Mouse (Mus musculus): ENCODE measurements around the gene Foxo6. TPM values are rescaled to one million over a fixed set of nuclear protein-coding genes. Genes with fewer than 3 reads are reported as not detected.

Foxo6 gene
- total RNA-seq, 2 experiments from 2014 or later: 42.8 to 47.4 TPM

DNA sequence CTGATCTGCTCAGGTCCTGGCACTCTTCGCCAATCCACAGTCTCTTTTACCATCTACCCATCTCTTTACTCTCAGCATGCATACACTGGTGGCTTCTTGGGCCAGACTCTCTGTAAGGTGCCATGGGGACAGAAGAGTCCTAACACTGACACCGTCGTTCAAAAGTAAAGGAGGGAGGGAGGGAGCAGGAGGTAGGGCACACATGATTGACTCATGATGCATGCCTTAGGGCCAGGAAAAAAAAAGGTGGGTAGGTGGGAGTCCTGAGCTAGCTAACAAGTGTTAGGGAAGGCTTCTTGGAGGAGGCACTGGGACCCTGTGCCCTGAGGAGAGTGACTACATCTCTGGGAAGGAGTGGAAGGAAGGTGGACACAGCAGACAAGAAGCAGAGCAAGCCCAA is 1.9 kb downstream of the Foxo6 start:
- DNase-seq (ENCODE audit: low spot score in 2 of 2): peak in 1 of 2 experiments; percentile 4

DNA sequence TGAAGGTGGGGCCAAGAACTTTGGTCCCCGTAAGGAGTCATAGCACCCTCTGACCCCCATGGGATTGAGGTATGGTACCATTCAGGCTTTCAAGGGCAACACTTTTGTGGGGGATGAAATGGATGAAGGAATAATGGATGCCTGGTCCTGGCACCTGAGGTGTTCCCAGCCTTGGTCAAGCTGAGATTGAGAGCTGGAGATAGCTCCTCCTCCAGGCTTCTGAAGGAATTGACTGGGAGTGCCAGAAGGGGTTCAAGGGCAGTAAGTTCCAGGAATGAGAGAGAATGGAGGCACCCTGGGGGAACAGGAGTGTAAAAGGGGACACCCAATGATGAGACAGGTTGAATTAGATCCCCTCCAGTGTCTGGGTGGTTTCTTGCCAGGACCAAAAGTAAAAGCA is 3.0 kb downstream of the Foxo6 start:
- DNase-seq (ENCODE audit: low spot score in 2 of 2): peak; percentile 19 to 29

DNA sequence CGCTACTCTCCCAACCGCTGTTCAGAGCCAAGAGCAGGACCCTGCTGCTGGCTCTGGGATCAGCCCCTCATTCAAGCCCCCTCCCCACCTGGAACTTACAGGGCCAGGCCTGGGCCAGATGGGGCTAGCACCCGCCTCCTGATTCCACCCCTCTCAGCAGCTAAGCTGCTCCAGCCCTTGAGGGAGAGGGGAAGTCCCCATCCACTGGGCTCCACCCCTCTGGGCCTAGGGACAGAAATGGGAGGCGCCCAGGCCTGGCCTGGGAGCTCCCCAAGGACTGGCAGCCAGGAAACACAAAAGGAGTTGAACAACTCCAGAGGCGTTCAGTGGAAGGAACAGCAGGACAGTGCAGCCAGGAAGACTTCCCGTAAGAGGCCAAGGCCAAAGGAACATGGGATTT is 4.0 kb downstream of the Foxo6 start:
- DNase-seq (ENCODE audit: low spot score in 2 of 2): peak; percentile 76 to 78

DNA sequence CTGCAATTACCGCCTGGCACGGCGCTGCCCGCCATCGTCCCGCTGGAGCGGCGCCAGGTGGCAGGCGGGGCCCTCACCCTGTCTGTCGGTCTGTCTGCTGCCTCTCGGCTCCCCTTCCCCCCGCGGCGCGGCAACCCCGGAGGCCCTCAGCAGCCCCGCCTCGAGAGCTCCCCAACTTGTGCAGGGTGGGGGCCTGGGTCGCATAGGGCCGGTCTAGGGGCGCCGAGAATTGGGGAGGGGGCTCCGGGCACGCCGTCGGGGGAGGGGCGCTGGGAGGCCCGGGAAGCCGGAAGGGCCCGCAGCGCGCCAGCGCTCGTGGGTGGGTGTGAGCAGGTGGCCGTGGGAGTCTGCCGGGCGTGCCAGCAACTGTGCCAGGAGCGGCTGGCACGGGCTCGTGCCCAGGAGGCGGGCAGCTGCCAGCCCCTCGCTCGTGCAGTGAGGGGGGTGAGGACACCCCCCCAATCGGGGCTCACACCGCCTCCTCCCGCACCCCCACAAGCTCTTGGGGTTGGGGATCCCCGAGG is 4.5 kb downstream of the Foxo6 start:
- peak; percentile 85 to 91 for DNase-seq (ENCODE audit: low spot score in 2 of 2)

DNA sequence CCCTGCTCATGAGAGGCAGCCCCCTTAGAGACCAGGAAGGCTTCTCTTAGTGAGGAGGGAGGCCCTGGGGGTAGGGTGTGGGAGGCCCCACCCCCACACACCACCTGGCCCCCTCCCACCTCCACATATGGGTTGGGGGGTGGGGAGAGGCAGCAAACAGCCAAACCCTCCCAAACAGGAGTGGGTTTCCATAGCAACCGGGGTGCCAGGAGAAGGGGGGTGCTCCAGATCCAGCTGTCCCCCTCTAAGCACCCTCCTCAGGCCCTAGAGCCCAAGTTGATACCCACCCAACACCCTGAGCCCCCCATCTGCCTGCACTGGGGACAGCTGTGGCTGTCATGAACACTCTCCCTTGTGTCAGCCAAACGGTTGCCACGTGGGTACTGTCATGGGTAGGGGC is 6.1 kb downstream of the Foxo6 start:
- peak in 1 of 2 experiments; percentile 67 for DNase-seq (ENCODE audit: low spot score in 2 of 2)

DNA sequence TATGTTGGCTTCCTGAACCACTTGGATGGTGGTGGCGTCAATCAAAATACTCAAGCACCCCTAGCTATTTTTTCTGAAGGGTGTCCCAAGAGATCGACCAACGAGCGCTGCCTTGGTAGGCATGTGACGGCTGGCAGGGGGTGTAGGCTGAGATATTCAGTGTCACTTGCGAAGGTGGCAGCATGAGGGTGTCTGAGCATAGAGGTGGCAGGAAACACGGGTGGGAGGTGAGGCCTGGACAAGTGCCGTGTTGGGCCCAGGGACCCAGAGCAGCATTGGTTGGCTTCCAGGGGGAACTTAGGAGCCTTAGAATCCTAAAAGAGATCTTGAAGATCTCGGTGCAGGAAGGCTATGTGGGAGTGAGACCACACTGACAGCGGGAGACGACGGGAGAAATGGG is 6.7 kb downstream of the Foxo6 start:
- peak in 1 of 2 experiments; percentile 9 for DNase-seq (ENCODE audit: low spot score in 2 of 2)

DNA sequence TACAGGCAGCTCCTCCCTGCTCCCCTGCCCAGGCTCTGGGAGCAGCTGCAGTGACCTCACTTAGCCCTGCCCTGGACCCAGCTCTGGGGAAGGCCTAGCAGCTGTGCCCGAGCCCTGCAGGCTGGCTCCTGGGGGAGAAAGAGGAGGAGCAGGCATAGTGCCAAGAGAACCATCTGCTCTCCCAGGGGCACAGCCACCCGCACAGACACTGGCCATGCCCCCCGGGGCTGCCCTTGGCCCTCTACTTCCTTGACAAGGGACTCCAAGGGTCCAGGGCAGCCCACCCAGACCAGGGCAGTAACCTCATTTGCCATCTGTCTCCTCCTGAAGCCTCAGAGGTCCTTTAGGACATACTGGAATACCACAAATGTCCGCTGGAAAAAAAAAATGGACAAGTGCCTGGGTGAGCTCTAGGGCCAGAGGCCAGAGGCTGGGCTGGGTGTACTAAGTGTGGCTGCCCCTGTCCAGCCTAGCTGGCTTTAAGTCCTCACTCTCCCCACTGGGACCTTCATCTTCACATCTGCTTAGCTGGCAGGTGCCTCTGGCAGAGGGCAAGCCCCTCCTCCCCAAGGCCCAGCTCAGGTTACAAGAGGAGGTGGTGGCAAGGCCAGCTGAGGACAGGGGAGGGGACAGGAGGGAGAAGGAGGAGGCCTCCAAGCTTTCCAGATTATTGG is 9.8 kb downstream of the Foxo6 start:
- DNase-seq (ENCODE audit: low spot score in 2 of 2): no peak

DNA sequence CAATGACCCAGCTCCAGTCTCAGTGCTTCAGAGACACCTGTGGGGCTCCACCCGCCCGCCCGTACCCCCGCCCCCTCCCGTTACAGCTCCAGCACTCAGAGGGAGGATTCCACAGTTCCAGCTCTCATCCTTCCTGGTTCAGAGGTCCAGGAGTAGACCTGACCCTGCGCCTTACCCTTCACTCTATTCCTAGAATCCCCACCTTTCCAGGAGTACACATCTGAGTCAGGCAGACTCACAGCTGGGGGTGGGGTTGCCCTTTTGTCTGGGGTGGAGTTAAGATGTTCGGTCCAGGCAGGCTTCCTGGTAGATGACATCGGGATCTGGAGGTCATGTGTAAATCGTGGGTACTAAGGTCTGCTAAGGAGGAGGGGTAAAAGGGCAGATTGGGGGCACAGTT is 11.7 kb downstream of the Foxo6 start:
- DNase-seq (ENCODE audit: low spot score in 2 of 2): no peak

DNA sequence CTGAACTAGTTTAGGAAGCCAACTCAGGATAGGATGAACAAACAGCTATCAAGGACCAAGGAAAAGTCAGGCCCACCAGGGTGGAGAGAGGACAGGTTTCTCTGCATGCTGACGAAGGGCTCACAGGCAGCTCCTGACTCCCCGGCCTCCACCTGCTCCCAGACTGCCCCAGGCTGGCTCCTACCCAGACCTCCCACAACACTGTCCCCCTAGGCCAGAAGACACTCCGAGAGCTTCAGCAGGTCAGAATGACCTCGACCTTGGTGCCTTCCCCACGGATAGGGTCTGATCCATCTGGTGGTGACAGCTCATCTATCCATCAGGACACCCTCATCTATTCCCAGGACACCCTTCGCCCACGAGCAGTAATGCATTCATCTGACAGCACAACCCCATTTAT is 13.6 kb downstream of the Foxo6 start:
- DNase-seq (ENCODE audit: low spot score in 2 of 2): no peak

DNA sequence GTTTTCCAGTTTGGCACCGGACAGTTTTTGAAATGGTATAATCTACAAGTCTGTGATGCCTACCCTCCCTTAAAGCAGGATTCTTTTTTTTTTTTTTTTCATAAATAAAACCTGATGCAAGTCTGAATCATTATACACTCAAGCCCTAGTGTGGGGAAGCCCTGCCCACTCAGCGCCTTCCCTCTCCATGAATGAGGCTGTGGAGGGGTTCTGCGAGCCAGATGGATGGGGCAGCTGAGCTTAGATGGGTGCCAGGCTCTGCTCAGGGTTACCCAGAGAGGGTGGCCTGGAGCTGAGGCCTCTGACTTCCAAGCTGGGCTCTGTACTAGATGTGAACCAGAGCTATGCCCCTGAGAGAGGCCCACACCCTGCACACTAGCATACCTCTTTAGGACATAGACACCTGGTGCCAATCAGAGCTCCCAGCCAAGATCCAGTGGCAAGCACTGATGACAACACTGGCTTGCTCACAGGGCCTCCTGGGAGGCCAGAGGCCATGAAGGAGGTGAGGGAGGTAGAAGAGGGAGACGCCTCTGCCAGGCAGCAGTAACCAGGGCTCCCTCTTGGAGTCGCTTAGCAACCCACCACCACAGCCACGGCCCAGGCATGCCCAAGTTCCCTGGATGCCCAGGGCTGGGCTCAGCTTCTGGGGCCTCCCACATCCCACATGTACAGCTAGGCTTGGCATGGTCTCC is 15.1 kb downstream of the Foxo6 start:
- DNase-seq (ENCODE audit: low spot score in 2 of 2): no peak

DNA sequence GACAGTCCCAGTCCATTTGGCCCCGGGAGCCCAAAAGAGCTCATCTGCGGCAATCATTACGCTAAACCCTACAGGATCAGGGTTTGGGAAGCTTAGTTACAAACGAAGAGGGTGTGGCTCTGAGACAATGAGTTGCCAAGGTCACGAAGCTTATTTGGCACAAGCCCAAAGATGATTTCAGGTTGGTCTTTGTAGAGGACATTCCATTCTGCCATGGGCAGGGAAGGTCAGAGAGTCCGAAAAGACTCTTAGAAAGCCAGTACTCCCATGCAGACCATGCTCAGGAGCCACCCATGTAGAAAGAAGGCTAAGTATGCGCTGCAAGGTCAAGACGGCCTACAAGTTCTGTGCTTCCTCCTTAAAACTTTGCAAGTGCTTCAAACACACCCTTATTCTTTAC is 15.9 kb downstream of the Foxo6 start:
- no peak for DNase-seq (ENCODE audit: low spot score in 2 of 2)

DNA sequence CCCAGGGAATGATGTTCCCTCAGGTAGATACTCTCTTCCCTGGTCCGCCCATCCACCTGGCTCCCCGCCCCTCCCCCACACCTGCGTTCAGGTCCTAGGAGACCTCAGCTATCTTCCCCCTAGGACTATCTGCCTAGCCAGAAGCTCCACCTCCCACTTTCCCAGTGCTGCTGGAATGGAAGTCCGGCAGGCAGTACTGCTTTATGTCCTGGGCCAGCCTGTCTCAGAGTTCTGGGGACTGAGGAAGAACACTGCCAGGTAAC is 16.3 kb downstream of the Foxo6 start:
- DNase-seq (ENCODE audit: low spot score in 2 of 2): no peak

DNA sequence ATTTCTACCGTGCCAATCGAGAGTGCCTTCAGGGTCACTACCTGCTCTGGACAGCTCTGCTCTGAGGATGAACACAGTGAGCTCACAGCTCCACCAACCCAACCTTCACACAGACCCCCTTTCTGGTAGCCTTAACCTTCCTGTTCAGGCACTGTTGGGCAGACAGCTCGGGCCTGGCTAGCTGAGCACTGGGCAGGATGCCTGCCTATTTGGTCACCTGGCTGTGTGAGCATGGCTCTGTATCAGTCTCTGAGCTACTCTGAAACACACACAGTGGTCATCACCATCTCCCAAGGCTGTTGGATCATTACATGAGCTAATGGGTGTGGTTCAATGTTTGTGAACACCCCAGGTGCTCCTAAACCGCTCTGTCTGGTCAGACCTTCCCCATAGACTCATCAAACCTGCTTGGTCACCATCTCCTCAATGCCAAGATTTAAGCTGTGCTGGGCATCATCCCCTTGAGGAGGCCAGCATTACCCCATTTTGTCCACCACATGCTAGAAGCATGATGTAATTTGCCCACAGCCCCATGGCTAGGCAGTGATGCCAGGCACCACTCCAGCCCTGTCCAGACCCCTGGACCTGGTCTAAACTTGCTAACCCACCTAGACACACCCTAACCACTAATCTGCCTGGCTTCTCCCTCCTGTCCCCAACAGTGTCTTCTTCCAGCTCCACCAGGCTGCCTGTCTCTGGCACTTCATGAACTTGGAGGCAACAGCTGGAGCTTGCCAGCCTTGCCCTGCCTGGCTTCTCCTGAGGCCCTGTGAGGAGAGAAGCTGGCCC is 16.8 kb downstream of the Foxo6 start:
- no peak for DNase-seq (ENCODE audit: low spot score in 2 of 2)

DNA sequence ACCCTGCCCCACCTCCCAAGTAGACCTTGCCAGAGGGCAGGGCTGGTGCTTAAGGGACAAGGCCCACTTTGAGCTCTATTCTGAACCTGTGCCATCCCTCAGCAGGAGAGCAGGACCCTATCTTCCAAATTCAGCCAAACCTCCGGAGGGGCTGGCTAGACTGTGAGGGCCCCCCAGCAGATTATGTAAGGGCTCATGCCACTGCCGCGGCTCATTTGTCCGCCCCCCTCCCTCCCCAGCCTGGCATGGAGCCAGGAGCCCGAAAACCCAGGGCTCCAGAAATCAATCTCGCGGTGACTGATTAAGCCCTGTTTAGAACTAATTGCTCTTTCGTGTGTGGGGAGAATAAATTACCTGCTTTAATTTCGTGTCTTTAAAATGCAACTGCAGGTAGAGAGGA is 17.7 kb downstream of the Foxo6 start:
- no peak for DNase-seq (ENCODE audit: low spot score in 2 of 2)

DNA sequence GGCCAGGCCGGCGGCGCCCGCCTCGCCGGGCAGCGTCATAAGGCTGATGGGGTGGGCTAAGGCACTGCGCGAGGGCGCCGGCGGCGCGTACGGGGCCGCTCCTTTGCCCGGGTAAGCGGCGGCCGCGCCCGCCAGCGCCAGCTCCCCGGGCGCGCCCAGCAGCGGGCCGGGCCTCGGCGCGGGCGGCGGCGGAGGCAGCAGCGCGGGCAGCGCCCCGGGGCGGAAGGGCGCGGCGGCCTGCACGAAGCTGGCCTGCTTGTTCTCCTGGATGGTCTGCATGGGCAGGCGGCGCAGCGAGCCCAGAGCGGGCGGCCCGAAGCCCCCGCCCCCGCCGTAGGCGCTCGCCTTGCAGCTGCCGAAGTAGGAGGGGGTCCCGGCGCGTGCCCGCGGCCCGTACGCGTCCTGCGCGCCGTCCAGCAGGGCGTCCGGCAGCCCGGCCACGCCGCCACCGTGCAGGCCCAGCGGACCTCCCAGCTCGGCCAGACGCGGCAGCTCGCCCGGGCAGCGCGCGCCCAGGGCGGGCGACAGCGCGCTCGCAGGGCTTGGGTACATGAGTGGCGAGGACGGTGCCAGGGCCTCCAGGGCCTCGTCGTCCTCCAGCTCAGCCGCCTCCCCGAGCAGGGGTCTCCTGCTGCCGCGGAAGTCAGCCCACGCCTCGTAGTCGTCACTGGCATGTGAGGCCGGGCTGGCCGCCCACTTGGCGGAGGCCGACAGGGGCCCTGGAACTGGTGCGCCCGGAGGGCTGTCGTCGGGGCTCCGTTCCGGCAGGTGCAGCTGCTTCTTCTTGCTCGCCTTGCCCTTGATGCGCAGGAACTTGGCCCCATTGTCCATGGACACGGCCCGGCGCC is 18.7 kb downstream of the Foxo6 start:
- DNase-seq (ENCODE audit: low spot score in 2 of 2): no peak

DNA sequence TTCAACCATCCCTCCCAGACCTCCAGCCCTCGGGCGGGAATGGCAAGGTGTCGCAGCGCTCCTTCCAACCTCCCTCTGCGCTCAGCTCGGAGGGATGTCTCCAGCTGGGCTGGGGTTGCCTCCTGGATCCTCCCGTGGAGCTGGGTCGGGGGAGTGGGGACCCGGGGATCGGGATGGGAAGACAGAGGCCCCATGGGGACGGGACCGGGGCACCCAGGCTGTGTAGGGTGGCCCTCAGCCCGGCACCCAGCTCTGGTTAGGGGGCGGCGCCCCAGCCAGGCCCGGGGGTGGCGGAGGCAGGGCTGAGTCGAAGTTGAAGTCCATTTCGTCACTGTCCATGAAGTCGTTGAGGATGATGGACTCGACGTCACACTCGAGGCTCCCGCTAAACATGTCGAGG is 19.5 kb downstream of the Foxo6 start:
- DNase-seq (ENCODE audit: low spot score in 2 of 2): no peak

DNA sequence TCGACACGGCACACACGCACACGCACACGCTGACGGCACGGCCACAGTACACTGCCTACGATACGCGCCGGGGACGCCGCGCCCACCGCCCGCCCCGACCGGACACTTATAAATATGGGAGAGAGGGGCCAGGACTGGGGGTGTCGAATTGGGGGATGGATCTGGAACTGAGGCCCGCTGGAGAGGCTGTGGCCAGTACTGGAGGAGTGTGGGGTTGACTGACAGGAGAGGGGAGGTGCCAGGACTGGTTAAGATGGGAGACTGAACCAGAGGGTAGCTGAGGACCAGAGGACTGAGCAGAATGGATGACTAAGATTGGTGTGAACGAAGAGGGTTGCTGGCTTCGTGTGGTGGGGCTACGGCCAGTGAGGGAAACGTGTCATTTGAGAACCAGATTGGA is 20.0 kb downstream of the Foxo6 start:
- no peak for DNase-seq (ENCODE audit: low spot score in 2 of 2)

DNA sequence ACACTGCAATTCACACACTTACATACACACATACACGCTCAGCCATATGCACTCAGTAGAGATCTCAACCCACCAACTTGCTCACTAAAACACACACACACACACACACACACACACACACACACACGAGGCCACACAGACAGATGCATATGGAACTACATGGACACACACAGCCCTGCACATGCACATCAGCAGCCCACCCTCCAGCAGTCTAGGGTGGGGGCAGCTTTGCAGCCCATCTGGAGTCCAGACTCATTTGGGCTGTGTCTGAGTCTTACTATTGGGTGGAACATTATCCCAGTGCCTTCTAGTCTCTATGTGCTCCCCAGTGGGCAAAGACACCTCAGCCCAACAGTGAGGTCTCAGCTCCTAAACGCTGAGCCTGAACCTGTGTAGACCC is 23.0 kb downstream of the Foxo6 start:
- DNase-seq (ENCODE audit: low spot score in 2 of 2): no peak

DNA sequence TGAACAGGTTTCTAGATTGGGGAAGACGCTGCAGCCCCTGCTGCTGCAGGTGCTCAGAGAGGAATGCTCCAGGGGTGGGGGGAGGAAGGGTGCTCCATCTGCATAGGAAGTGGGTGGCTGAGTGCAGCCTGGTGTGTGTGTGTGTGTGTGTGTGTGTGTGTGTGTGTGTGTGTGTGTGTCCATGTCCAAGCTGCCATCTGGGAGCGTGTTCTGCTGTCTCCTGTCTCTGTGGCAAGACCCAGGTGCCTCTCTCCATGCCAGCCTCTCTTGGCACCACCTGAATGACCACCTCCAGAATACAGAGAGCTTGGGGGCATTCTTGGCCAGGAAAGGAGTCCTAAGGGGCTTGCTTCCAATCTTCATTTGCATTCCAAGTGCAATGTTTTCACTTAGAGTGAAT is 24.4 kb downstream of the Foxo6 start:
- no peak for DNase-seq (ENCODE audit: low spot score in 2 of 2)

DNA sequence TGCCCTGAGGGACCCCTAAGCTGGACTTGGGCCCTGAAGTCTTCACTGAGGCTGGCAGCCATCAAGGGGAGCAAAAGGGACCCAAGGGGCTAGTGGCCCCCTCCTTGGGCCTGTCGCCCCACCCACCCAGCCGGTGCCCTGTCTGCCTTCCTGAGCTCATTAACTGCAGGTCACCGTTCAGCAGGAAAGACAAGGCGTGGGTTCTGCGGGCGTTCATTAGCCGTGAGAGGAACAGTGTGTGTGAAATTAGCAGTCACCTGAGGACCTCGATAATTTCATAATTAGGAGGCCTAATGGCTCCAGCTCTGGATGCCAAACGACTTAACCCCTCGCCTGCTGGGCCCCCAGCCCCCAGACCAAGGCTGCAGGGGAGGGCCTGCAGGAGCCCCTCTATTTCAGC is 24.9 kb downstream of the Foxo6 start:
- DNase-seq (ENCODE audit: low spot score in 2 of 2): no peak

Data from layer of hippocampus, postnatal 14 days (tissue).